Mouse (Mus musculus) liver, embryonic 14 days (tissue): Measurements from ENCODE around the gene Spon2. TPM values are rescaled to one million over a fixed set of nuclear protein-coding genes. Genes with fewer than 3 reads are reported as not detected.

ENCODE experiments used
- polyA plus RNA-seq: library from polyadenylated mRNA; depleted of rRNA; stranded (reverse); fragments of >200 nt; gene quantifications from 2 replicates; pipeline ENCODE4 v1.2.3, GENCODE M21; 2012; rRNA removed

Gene Spon2
- polyA plus RNA-seq: 6.2 and 7.2 TPM in 2 replicates

DNA sequence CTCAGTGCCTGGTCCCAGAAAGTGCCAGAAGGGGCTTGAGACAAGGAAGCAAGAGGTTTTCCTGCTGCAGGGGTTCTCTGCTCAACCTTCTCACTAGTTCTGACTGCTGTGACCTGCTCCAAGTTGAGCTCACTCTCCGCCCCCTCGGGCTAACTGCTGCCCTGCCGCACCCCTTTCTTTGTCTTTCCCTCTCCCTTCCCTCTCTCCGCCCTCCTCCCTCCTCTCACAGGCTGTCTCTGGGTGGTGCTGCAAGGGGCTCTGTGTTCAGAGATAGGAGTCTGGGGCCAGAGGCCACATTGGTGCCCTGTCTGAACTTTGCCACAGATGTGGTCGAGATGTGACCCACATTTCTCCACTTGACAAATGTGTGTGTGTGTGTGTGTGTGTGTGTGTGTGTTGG, at the start of gene Spon2:
TSS of gene Spon2 (minus strand) at position 375 of the 400 bp plus-strand sequence.

Other genes starting within 250 kb of the Spon2 start
- 118 and 140 TPM in 2 replicates for gene Ywhah, start 199.6 kb downstream of the Spon2 start, polyA plus RNA-seq
- gene Slc5a1, start 114.2 kb downstream of the Spon2 start, polyA plus RNA-seq: not detected in 2 replicates
- gene Ctbp1, start 56.5 kb upstream of the Spon2 start, polyA plus RNA-seq: 96.7 and 100 TPM in 2 replicates
- 43.7 and 48.4 TPM in 2 replicates for gene Maea, start 117.1 kb upstream of the Spon2 start, polyA plus RNA-seq
- gene Uvssa, start 160.1 kb upstream of the Spon2 start, polyA plus RNA-seq: 2.3 and 2.6 TPM in 2 replicates
- not detected in 2 replicates for gene Nkx1-1, start 215.5 kb upstream of the Spon2 start, polyA plus RNA-seq